Mouse (Mus musculus) frontal cortex, postnatal 25 days (tissue): ENCODE results near the gene Lad1.

Source experiments
- DNase-seq, 2 experiments: peaks; one replicate each; pipeline ENCODE4 v3.0.0; 2022; ENCODE audit warnings: low spot score in 2 of 2

Gene Lad1

GRCm38 (mm10) chr1:135844481-135844880, 26.1 kb downstream of the Lad1 start:
- no peak for DNase-seq

- no peak for DNase-seq
Measured at GRCm38 (mm10) chr1:135846632-135847031, 28.2 kb downstream of the Lad1 start.

- DNase-seq = no peak
Measured at GRCm38 (mm10) chr1:135847139-135847562, 28.8 kb downstream of the Lad1 start.

GRCm38 (mm10) chr1:135847611-135848351, 29.4 kb downstream of the Lad1 start:
- DNase-seq = no peak

- no peak for DNase-seq
Measured at GRCm38 (mm10) chr1:135850722-135851512, 32.5 kb downstream of the Lad1 start.

GRCm38 (mm10) chr1:135852044-135852756, 33.8 kb downstream of the Lad1 start:
- DNase-seq = no peak

GRCm38 (mm10) chr1:135853200-135853599, 34.8 kb downstream of the Lad1 start:
- no peak for DNase-seq

- no peak for DNase-seq
Measured at GRCm38 (mm10) chr1:135854591-135855343, 36.4 kb downstream of the Lad1 start.

GRCm38 (mm10) chr1:135855344-135855687, 36.9 kb downstream of the Lad1 start:
- no peak for DNase-seq

GRCm38 (mm10) chr1:135856070-135856469, 37.7 kb downstream of the Lad1 start:
- no peak for DNase-seq

GRCm38 (mm10) chr1:135857137-135857775, 38.9 kb downstream of the Lad1 start:
- no peak for DNase-seq

- no peak for DNase-seq
Measured at GRCm38 (mm10) chr1:135858533-135858932, 40.1 kb downstream of the Lad1 start.

- no peak for DNase-seq
Measured at GRCm38 (mm10) chr1:135861091-135861490, 42.7 kb downstream of the Lad1 start.

GRCm38 (mm10) chr1:135861980-135862552, 43.7 kb downstream of the Lad1 start:
- no peak for DNase-seq

GRCm38 (mm10) chr1:135862561-135862960, 44.2 kb downstream of the Lad1 start:
- no peak for DNase-seq

GRCm38 (mm10) chr1:135863786-135864335, 45.5 kb downstream of the Lad1 start:
- DNase-seq = no peak

GRCm38 (mm10) chr1:135864830-135865229, 46.4 kb downstream of the Lad1 start:
- no peak for DNase-seq

- DNase-seq = peak; percentile 67 to 81
Measured at GRCm38 (mm10) chr1:135865518-135866194, 47.3 kb downstream of the Lad1 start.

- DNase-seq = no peak
Measured at GRCm38 (mm10) chr1:135868570-135868969, 50.2 kb downstream of the Lad1 start.

GRCm38 (mm10) chr1:135872991-135873390, 54.6 kb downstream of the Lad1 start:
- DNase-seq = no peak
